Mouse (Mus musculus) liver, adult 2 months (tissue): ENCODE measurements around the gene Olfr984.

ENCODE experiments used
- CTCF ChIP-seq: fragments of 200-500 bp; IDR thresholded peaks from 2 replicates; pipeline ENCODE4 v1.5.1; 2011; ENCODE audit warnings: low read depth, low read length, control low read depth
- POLR2A ChIP-seq: fragments of 200-500 bp; IDR thresholded peaks from 2 replicates; pipeline ENCODE4 v1.6.1; 2011; ENCODE audit warnings: low read length, control low read depth; ENCODE audit not compliant: insufficient read depth; ENCODE audit errors: extremely low read depth

GRCm38 (mm10) chr9:40093495-40093894, 20.5 kb downstream of the Olfr984 start, which contains the start of gene Olfr983:
- TF ChIP-seq POLR2A = no peak
- no peak for TF ChIP-seq CTCF
